Mouse (Mus musculus) midbrain, embryonic 13.5 days (tissue): ENCODE measurements around the gene Cdt1. TPM values are rescaled to one million over a fixed set of nuclear protein-coding genes. Genes with fewer than 3 reads are reported as not detected.

Source experiments
- microRNA-seq: library from miRNA; unstranded; fragments of <30 nt; microRNA quantifications from one replicate; pipeline ENCODE4, GENCODE M21; 2016
- polyA plus RNA-seq: library from polyadenylated mRNA; unstranded; fragments of >200 nt; fragmentation: Nextera tagmentation; extraction: Ambion mirVana; gene quantifications from 2 replicates; pipeline ENCODE4 v1.2.1, GENCODE M21; 2015

Gene Cdt1
- polyA plus RNA-seq, 1 experiment from 2014 or later, result 14.1 TPM

Small RNA genes within 50 kb of the gene (microRNA-seq; reads per million reads assigned to microRNA genes)
- not detected for gene Mir6396

Other genes with a start within 250 kb of the Cdt1 start
- gene Trhr2, start 207.3 kb upstream of the Cdt1 start, polyA plus RNA-seq, result not detected in 2 replicates
- gene Zc3h18, start 191.4 kb upstream of the Cdt1 start, polyA plus RNA-seq, result 40.0 and 44.9 TPM in 2 replicates
- not detected in 2 replicates for gene Il17c, start 146.0 kb upstream of the Cdt1 start, polyA plus RNA-seq
- 30.7 and 33.8 TPM in 2 replicates for gene Cyba, start 135.1 kb upstream of the Cdt1 start, polyA plus RNA-seq
- gene Mvd, start 124.6 kb upstream of the Cdt1 start, polyA plus RNA-seq, result 45.9 and 47.5 TPM in 2 replicates
- not detected in 2 replicates for gene Snai3, start 107.3 kb upstream of the Cdt1 start, polyA plus RNA-seq
- gene Rnf166, start 92.0 kb upstream of the Cdt1 start, polyA plus RNA-seq, result 37.8 and 38.1 TPM in 2 replicates
- 73.0 and 80.7 TPM in 2 replicates for gene Ctu2, start 91.9 kb upstream of the Cdt1 start, polyA plus RNA-seq
- gene Piezo1, start 16.7 kb upstream of the Cdt1 start, polyA plus RNA-seq, result 1.6 and 2.9 TPM in 2 replicates
- gene Aprt, start 8.9 kb downstream of the Cdt1 start, polyA plus RNA-seq, result 136 and 152 TPM in 2 replicates
- gene Galns, start 43.4 kb downstream of the Cdt1 start, polyA plus RNA-seq, result 3.9 and 4.7 TPM in 2 replicates
- 98.5 and 102 TPM in 2 replicates for gene Trappc2l, start 43.6 kb downstream of the Cdt1 start, polyA plus RNA-seq
- not detected in 2 replicates for gene Pabpn1l, start 54.7 kb downstream of the Cdt1 start, polyA plus RNA-seq
- gene Cbfa2t3, start 131.1 kb downstream of the Cdt1 start, polyA plus RNA-seq, result 20.2 and 20.9 TPM in 2 replicates
- 17.9 and 18.7 TPM in 2 replicates for gene Acsf3, start 207.5 kb downstream of the Cdt1 start, polyA plus RNA-seq